Mouse (Mus musculus) ES-Bruce4 (cell line): ENCODE data around the gene Gpr45. TPM values are rescaled to one million over a fixed set of nuclear protein-coding genes. Genes with fewer than 3 reads are reported as not detected.
"Not testable (repeated sequence)": the region's sequence is repeated elsewhere in the genome, so short reads cannot be mapped to it uniquely, and the experiment has no call there.

Source experiments
- H3K27ac ChIP-seq: 2 replicates; pipeline ENCODE4 v1.5.1; 2012; ENCODE audit warnings: low read length, inconsistent platforms; ENCODE audit not compliant: insufficient read depth
- H3K27me3 ChIP-seq: 2 replicates; pipeline ENCODE4 v1.6.1; 2012; ENCODE audit warnings: mild to moderate bottlenecking, low read length, inconsistent platforms; ENCODE audit not compliant: control insufficient read depth, poor library complexity, insufficient read depth, severe bottlenecking
- H3K36me3 ChIP-seq: 2 replicates; pipeline ENCODE4 v1.6.1; 2012; ENCODE audit warnings: inconsistent platforms, mild to moderate bottlenecking, low read length, moderate library complexity; ENCODE audit not compliant: control insufficient read depth, poor library complexity, insufficient read depth, severe bottlenecking
- H3K4me1 ChIP-seq: one replicate; pipeline ENCODE4 v1.8.1; 2011; ENCODE audit warnings: low read length; ENCODE audit not compliant: control insufficient read depth, insufficient read depth
- H3K4me3 ChIP-seq: 2 replicates; pipeline ENCODE4 v1.5.1; 2011; ENCODE audit warnings: low read depth, mild to moderate bottlenecking, low read length
- H3K9ac ChIP-seq: 2 replicates; pipeline ENCODE4 v1.6.1; 2012; ENCODE audit warnings: low read depth, mild to moderate bottlenecking, inconsistent platforms; ENCODE audit not compliant: poor library complexity, severe bottlenecking
- H3K9me3 ChIP-seq: replicated peaks from 2 replicates; pipeline ENCODE4 v1.6.1; 2012; ENCODE audit warnings: mild to moderate bottlenecking, low read length, inconsistent platforms; ENCODE audit not compliant: control insufficient read depth, poor library complexity, insufficient read depth, severe bottlenecking
- CTCF ChIP-seq: IDR thresholded peaks from one replicate; pipeline ENCODE4 v1.8.1; 2011; ENCODE audit warnings: low read depth, low read length
- EP300 ChIP-seq: IDR thresholded peaks from 2 replicates; pipeline ENCODE4 v1.6.1; 2011; ENCODE audit warnings: low read depth, low read length; ENCODE audit not compliant: insufficient read depth
- POLR2A ChIP-seq: IDR thresholded peaks from one replicate; pipeline ENCODE4 v1.8.1; 2011; ENCODE audit warnings: low read length; ENCODE audit not compliant: insufficient read depth
- polyA plus RNA-seq: library from polyadenylated mRNA; stranded (reverse); fragments of >200 nt; gene quantifications from 2 replicates; pipeline ENCODE4 v1.2.4, GENCODE M21; 2011; ENCODE audit warnings: low read depth; ENCODE audit not compliant: missing spikeins, insufficient read depth, insufficient read length

Gpr45 gene
- polyA plus RNA-seq, 1 experiment = 0.42 TPM

GRCm38 (mm10) chr1:42983082-42983771, 30.6 kb downstream of the Gpr45 start:
- Histone ChIP-seq H3K9ac (no peak overlapping the region), H3K27ac (no peak overlapping the region), H3K4me3 (no peak overlapping the region), H3K9me3 (no peaks in the 10 kb centered on the region), H3K27me3 (no peaks in the 10 kb centered on the region; the same call in 1 of the 2 replicates), H3K4me1 (no peaks in the 10 kb centered on the region), H3K36me3 (no peaks in the 10 kb centered on the region)
- no peak for TF ChIP-seq CTCF
- TF ChIP-seq POLR2A = no peak
- no peak for TF ChIP-seq EP300

- Histone ChIP-seq H3K27me3 (no peaks in the 10 kb centered on the region; the same call in 1 of the 2 replicates), H3K4me3 (no peak overlapping the region), H3K9me3 (no peaks in the 10 kb centered on the region), H3K4me1 (no peaks in the 10 kb centered on the region), H3K27ac (no peak overlapping the region), H3K9ac (no peak overlapping the region), H3K36me3 (no peaks in the 10 kb centered on the region)
- no peak for TF ChIP-seq POLR2A
- no peak for TF ChIP-seq EP300
- no peak for TF ChIP-seq CTCF
Measured at GRCm38 (mm10) chr1:42984119-42984518, 31.4 kb downstream of the Gpr45 start.

DNA sequence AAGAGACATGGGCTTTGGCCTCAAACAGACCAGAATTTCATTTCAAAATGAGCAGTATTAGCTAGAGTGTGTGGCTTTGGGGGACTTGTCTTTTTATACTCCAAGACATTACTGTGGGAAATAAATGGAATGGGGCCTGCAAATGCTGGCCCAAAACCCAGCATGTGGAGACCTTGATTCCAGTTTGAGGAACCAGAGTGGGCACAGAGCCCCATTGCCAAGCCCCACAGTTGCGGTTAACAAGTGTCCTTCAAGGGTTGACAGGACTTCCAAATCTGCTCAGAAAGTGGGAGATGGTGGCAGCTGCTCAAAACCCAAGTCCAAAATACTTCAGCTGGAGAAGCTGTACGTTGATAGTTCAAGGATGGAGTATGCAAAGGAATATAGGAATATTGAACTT, 36.3 kb downstream of the Gpr45 start:
- TF ChIP-seq EP300 (no peak), CTCF (no peak), POLR2A (no peak)
- no peak overlapping the region for H3K9ac ChIP-seq
- no peaks in the 10 kb centered on the region for H3K4me1 ChIP-seq
- no peak overlapping the region for H3K27ac ChIP-seq
- H3K9me3 ChIP-seq = no peaks in the 10 kb centered on the region
- H3K27me3 ChIP-seq = no peaks in the 10 kb centered on the region
- no peaks in the 10 kb centered on the region for H3K36me3 ChIP-seq
- H3K4me3 ChIP-seq = no peak overlapping the region

- TF ChIP-seq CTCF (no peak), EP300 (no peak)
- no peak overlapping the region for H3K27ac ChIP-seq
Measured at GRCm38 (mm10) chr1:43006051-43006514, 53.4 kb downstream of the Gpr45 start.

GRCm38 (mm10) chr1:43006524-43006923, 53.9 kb downstream of the Gpr45 start:
- no peak overlapping the region for H3K27ac ChIP-seq
- H3K27me3 ChIP-seq = no peaks in the 10 kb centered on the region
- H3K4me1 ChIP-seq = no peaks in the 10 kb centered on the region

More at GRCm38 (mm10) chr1:43006051-43006514, 53.4 kb downstream of the Gpr45 start:
- H3K36me3 ChIP-seq = no peaks in the 10 kb centered on the region
- no peaks in the 10 kb centered on the region for H3K9me3 ChIP-seq
- no peaks in the 10 kb centered on the region for H3K4me1 ChIP-seq
- H3K9ac ChIP-seq = no peak overlapping the region
- no peak overlapping the region for H3K4me3 ChIP-seq
- H3K27me3 ChIP-seq = no peaks in the 10 kb centered on the region

DNA sequence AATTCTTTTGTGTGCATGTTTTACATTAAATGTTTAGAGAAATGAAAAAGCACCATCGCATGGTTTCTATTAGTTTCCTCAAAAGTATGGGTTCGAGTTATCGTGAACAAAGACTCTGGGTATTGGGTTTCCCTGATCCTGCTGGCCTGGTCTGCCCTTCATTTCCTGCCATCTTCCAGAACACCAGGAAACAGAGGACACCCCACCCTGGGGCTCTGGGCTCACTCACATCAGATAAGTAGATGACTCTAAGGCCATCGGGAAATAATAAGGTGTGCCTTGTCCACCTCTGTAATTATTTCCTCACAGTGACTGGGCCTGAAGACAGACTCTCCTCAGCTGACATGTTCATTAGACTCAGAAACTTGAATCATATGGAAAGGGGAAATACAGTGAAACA, 57.8 kb downstream of the Gpr45 start:
- H3K4me1 ChIP-seq = no peaks in the 10 kb centered on the region
- H3K36me3 ChIP-seq = no peaks in the 10 kb centered on the region
- H3K9me3 ChIP-seq = no peaks in the 10 kb centered on the region
- no peak overlapping the region for H3K9ac ChIP-seq
- H3K27ac ChIP-seq = no peak overlapping the region
- H3K4me3 ChIP-seq = no peak overlapping the region
- no peaks in the 10 kb centered on the region; the same call in 1 of the 2 replicates for H3K27me3 ChIP-seq
- TF ChIP-seq POLR2A (no peak), EP300 (no peak), CTCF (no peak)

More at GRCm38 (mm10) chr1:43006524-43006923, 53.9 kb downstream of the Gpr45 start:
- TF ChIP-seq POLR2A (no peak), CTCF (no peak), EP300 (no peak)
- H3K9me3 ChIP-seq = no peaks in the 10 kb centered on the region
- no peak overlapping the region for H3K4me3 ChIP-seq
- H3K9ac ChIP-seq = no peak overlapping the region
- no peaks in the 10 kb centered on the region for H3K36me3 ChIP-seq

DNA sequence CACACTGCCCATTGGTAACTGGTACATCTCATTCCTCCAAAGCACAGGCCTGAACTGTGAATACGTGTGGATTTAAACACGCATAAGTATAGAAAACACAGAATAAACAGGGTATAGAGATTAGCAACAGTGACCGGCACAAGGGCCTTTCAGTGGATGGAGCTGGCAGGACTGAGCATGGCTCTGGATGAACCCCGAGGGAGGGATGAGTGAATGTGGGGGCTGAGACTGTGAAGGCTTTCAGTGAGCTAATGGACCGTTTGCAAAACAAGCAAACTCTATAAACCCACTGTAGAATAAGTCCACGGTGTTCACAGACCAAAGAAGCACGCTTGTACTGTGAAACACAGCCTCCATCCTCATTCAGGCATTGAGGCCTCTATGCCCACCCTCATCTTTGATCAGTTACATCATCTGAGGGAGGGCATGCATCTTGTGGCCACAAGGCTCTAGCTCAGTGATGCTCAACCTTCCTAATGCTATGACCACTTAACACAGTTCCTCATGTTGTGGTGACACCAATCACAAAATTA, 62.5 kb downstream of the Gpr45 start:
- not testable (repeated sequence) for H3K4me3 ChIP-seq, H3K27ac ChIP-seq, H3K9me3 ChIP-seq, H3K9ac ChIP-seq, H3K27me3 ChIP-seq, H3K36me3 ChIP-seq, H3K4me1 ChIP-seq
